Mouse (Mus musculus) bone marrow macrophage, adult 2 months (primary cell): Measurements from ENCODE around the gene Amy2a4. TPM values are rescaled to one million over a fixed set of nuclear protein-coding genes. Genes with fewer than 3 reads are reported as not detected.
"Not testable (repeated sequence)": the region's sequence is repeated elsewhere in the genome, so short reads cannot be mapped to it uniquely, and the experiment has no call there.

Source experiments
- H3K27ac ChIP-seq: 2 replicates; pipeline ENCODE4 v1.5.1; 2012; ENCODE audit warnings: low read depth, low read length; ENCODE audit not compliant: insufficient read depth
- H3K4me1 ChIP-seq: 2 replicates; pipeline ENCODE4 v1.6.1; 2012; ENCODE audit warnings: low read length; ENCODE audit not compliant: control insufficient read depth, insufficient read depth
- H3K4me3 ChIP-seq: 2 replicates; pipeline ENCODE4 v1.5.1; 2012; ENCODE audit warnings: mild to moderate bottlenecking, low read length, moderate library complexity; ENCODE audit not compliant: insufficient read depth
- polyA plus RNA-seq: library from polyadenylated mRNA; stranded (reverse); fragments of >200 nt; gene quantifications from 2 replicates; pipeline ENCODE4 v1.2.4, GENCODE M21; 2012; ENCODE audit not compliant: missing spikeins, insufficient read depth, insufficient read length

Amy2a4 gene
- not detected in 2 replicates for polyA plus RNA-seq

DNA sequence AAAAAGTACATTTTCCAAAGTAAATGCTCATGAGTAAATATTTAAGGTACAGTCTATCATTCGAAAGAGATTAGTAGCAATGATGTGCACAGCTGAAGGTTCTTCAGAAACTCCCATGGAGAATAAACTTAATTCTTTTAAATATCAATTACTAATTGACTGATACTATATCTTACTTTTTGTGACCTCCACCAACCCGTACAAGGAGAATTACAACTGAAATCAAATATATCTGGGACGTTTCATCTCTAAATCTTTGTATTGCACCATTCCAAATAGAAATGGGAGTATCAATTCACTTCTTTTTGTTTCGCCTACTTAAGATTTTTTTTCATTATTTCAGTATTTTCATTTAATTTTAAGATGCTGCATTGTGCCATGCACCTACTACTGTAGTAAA, at the start of gene Amy2a4:
Gene Amy2a4, minus strand, starts transcription at position 101 of the 400 bp plus-strand sequence.
- not testable (repeated sequence) for H3K4me3 ChIP-seq, H3K4me1 ChIP-seq, H3K27ac ChIP-seq

DNA sequence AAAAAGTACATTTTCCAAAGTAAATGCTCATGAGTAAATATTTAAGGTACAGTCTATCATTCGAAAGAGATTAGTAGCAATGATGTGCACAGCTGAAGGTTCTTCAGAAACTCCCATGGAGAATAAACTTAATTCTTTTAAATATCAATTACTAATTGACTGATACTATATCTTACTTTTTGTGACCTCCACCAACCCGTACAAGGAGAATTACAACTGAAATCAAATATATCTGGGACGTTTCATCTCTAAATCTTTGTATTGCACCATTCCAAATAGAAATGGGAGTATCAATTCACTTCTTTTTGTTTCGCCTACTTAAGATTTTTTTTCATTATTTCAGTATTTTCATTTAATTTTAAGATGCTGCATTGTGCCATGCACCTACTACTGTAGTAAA, 32.7 kb upstream of the Amy2a4 start, which contains the start of gene Amy2a3:
Gene Amy2a3, minus strand, starts transcription at position 101 of the 400 bp plus-strand sequence.
- not testable (repeated sequence) for H3K4me1 ChIP-seq, H3K4me3 ChIP-seq, H3K27ac ChIP-seq

DNA sequence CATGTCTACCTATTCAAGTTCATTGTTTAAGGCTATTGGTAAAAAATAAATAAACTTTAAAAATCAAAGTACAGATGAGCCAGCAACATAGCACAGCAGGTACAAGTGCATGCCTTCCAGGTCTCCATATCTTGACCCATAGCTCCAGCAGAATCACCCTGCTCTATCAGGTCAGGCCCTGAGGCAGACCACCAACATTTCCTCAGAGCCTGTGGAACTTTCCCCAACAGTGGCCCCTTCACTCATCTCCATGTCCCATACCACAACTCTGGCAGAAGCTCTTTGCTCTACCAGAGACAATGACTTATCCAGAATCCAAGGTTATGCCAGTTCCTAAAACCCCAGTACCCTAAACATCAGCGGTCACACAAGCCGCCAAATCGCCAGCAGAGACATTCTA, 21.7 kb upstream of the Amy2a4 start:
- not testable (repeated sequence) for H3K4me1 ChIP-seq, H3K27ac ChIP-seq

DNA sequence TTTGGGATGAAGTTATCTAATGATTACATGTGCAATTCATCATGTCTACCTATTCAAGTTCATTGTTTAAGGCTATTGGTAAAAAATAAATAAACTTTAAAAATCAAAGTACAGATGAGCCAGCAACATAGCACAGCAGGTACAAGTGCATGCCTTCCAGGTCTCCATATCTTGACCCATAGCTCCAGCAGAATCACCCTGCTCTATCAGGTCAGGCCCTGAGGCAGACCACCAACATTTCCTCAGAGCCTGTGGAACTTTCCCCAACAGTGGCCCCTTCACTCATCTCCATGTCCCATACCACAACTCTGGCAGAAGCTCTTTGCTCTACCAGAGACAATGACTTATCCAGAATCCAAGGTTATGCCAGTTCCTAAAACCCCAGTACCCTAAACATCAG, 11.0 kb downstream of the Amy2a4 start:
- not testable (repeated sequence) for H3K4me1 ChIP-seq, H3K4me3 ChIP-seq, H3K27ac ChIP-seq

More for the DNA sequence above, 21.7 kb upstream of the Amy2a4 start:
- not testable (repeated sequence) for H3K4me3 ChIP-seq

DNA sequence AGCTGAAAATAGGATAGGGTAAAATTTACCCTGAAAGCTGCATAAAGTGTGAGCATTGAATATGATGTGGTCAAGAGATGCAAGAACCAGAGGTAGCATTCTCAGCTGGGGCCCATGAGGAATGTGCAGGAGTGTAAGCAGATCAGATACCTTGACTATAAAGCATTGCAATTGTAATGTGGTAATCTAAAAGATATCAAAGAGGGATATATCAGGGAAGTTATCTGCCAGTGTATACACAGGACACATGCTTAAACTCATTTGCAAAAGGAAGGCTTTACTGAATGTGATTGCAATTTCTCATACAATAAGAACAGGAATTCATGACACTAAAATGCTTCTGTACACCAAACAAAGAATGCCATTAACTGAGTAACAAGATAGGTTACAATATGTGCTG, 11.7 kb downstream of the Amy2a4 start:
- not testable (repeated sequence) for H3K4me1 ChIP-seq, H3K4me3 ChIP-seq, H3K27ac ChIP-seq

DNA sequence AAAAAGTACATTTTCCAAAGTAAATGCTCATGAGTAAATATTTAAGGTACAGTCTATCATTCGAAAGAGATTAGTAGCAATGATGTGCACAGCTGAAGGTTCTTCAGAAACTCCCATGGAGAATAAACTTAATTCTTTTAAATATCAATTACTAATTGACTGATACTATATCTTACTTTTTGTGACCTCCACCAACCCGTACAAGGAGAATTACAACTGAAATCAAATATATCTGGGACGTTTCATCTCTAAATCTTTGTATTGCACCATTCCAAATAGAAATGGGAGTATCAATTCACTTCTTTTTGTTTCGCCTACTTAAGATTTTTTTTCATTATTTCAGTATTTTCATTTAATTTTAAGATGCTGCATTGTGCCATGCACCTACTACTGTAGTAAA, 32.5 kb downstream of the Amy2a4 start, which contains the start of gene Amy2a5:
Gene Amy2a5, minus strand, starts transcription at position 101 of the 400 bp plus-strand sequence.
- H3K27ac ChIP-seq, H3K4me3 ChIP-seq, H3K4me1 ChIP-seq: not testable (repeated sequence)

Other genes starting within 250 kb of the Amy2a4 start
- gene Amy2a5, start 32.6 kb downstream of the Amy2a4 start, polyA plus RNA-seq, result not detected in 2 replicates
- gene Amy2a3, start 32.6 kb upstream of the Amy2a4 start, polyA plus RNA-seq, result not detected in 2 replicates
- not detected in 2 replicates for gene Amy2a2, start 65.2 kb upstream of the Amy2a4 start, polyA plus RNA-seq
- gene Amy2a1, start 241.0 kb upstream of the Amy2a4 start, polyA plus RNA-seq, result not detected in 2 replicates